Mouse (Mus musculus): Measurements from ENCODE around the gene Ophn1. TPM values are rescaled to one million over a fixed set of nuclear protein-coding genes. Genes with fewer than 3 reads are reported as not detected.

Gene Ophn1
- polyA plus RNA-seq (2015; fragmentation: Nextera tagmentation; extraction: Ambion mirVana): 8.4 and 8.7 TPM in 2 replicates

DNA sequence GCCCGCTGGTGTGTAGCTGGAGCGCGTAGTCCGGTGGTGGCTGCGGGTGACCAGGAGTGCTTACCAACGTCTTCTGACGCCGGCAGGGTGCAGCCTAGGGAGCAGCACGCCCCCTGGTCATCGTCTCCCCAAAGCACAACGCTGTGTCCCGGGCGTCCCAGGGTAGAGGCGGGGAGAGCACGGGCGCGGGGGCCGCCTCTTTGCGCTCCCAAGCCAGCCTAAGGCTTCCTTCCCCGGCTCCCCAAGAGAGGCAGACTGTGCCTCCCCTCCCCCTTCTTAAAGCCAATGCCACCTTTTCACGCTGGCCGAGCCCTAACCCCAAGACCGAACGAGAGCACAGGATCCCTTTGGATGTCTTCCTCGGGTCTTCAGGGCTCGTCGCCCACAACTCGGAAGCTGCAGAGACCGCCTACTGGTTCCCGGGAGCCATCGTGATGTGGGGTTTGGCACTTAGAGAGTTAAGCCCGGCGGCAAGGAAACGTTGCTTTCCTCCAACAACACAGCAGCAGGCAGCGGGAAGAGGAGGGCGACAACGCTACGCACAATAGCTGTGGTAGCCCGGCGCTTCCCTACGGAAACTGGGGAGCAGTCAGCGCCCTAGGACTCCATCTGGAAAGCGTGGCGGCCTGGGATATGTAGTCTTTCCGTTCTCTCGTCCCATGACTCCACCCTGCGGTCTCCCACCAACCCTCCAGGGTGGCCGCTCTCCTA is at the start of gene Ophn1:
Ophn1 (minus strand) TSS at position 620 of the 711 bp plus-strand sequence.
- 0 out of 2 replicates have a peak, but pooled peaks cover 13% of the 10 kb centered on the region for H3K27me3 ChIP-seq (replicated peaks)
- H3K4me2 ChIP-seq: peak within 1 kb of the TSS; percentile 73
- peak within 1 kb of the TSS; percentile 72 for H3K9ac ChIP-seq
- H3K27ac ChIP-seq (replicated peaks): peak within 1 kb of the TSS; percentile 66
- peak within 1 kb of the TSS; percentile 60 for H3K4me3 ChIP-seq
- peak; percentile 73 for ATAC-seq (ENCODE audit: extremely low read depth, insufficient number of reproducible peaks, low FRiP score, low TSS enrichment)
- H3K4me1 ChIP-seq: no peaks in the 10 kb centered on the region
- 12% methylated on average over 44 of the region's 48 CpGs for WGBS
- H3K9me3 ChIP-seq: no peaks in the 10 kb centered on the region
- no peaks in the 10 kb centered on the region for H3K36me3 ChIP-seq

DNA sequence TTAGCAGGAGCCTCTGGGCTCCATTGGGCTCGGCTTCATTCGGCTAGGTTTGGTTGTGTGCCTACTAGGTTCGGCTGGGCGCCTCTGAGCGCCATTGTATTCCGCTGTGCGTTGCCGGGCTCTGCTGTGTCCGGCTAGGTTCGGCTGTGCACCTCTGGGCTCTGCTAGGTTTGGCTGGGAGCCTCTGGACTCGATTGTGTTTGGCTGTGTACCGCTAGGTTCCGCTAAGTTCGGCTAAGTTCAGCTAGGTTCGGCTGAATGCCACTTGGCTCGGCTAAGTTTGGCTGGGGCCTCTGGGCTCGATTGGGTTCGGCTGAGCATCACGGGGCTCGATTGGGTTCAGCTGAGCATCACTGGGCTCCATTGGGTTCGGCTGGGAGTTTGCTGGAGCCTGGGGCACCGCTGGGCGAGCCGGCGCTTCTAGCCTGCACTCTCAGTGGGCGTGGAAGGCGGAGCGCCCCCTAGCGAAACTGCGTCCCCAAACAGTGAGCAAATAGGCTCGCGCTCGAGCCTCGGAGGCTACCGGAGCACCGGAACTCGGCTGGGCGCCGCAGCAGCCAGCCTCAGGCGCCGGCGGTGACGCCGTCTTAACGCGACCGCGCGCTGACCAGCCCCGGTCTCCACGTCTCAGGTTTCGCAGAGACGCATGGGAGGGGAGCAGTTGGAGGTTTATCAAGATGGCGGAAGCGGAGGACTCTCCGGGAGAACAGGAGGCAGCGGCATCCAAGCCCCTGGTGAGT is 46.9 kb upstream of the Ophn1 start:
- ATAC-seq (ENCODE audit: extremely low read depth, insufficient number of reproducible peaks, low FRiP score, low TSS enrichment): peak; percentile 82
- peak overlapping the region; percentile 86 for H3K9ac ChIP-seq
- no peaks in the 10 kb centered on the region for H3K27me3 ChIP-seq (replicated peaks)
- 15% methylated on average over 57 of the region's 57 CpGs for WGBS
- peak overlapping the region; percentile 96 for H3K27ac ChIP-seq (replicated peaks)
- H3K4me1 ChIP-seq: peaks cover 12% of the 10 kb centered on the region
- no peaks in the 10 kb centered on the region for H3K9me3 ChIP-seq
- peak overlapping the region; percentile 72 for H3K4me3 ChIP-seq
- peaks cover 12% of the 10 kb centered on the region for H3K36me3 ChIP-seq
- H3K4me2 ChIP-seq: peak overlapping the region; percentile 72

DNA sequence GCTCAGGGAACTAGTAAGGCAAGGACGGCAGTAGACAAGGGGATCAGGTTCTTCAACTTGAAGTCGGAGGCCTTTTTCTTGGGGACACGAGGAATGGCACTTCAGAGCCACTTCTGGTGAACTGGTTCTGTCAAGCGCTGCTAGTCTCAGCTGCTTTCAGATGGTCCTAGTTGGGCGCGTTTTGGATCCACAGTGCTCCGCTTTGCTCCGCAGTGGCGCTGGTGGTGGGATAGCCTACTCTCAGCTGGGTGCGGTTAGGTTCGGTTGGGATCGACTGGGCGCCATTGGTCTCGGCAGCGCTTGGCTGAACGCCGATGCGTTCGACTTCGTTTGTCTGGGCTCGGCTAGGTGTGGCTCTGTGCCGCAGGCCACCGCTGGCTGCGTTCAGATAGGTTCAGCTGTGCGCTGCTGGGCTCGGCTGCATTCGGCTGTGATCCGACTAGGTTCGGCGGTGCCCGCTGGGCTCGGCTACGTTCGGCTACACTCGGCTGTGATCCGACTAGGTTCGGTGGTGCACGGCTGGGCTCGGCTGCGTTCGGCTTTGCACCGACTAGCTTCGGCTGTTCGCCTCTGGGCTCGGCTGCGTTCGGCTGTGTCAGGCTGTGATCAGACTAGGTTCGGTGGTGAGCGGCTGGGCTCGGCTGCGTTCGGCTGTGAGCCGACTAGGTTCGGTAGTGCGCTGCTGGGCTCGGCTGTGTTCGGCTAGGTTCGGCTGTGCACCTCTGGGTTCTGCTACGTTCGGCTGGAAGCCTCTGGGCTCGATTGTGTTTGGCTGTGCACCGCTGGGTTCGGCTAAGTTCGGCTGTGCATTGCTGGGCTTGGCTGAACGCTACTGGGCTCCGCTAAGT is 46.1 kb upstream of the Ophn1 start:
- Histone ChIP-seq H3K9me3 (no peaks in the 10 kb centered on the region), H3K27me3 (replicated peaks) (no peaks in the 10 kb centered on the region), H3K4me1 (peaks cover 12% of the 10 kb centered on the region), H3K9ac (peak overlapping the region; percentile 86), H3K27ac (replicated peaks) (peak overlapping the region; percentile 96), H3K36me3 (peaks cover 4% of the 10 kb centered on the region; the same call in 1 of the 2 replicates), H3K4me2 (peak overlapping the region; percentile 72), H3K4me3 (peak overlapping the region; percentile 72)
- peak; percentile 76 for ATAC-seq (ENCODE audit: extremely low read depth, insufficient number of reproducible peaks, low FRiP score, low TSS enrichment)
- WGBS: 13% methylated on average over 66 of the region's 66 CpGs

DNA sequence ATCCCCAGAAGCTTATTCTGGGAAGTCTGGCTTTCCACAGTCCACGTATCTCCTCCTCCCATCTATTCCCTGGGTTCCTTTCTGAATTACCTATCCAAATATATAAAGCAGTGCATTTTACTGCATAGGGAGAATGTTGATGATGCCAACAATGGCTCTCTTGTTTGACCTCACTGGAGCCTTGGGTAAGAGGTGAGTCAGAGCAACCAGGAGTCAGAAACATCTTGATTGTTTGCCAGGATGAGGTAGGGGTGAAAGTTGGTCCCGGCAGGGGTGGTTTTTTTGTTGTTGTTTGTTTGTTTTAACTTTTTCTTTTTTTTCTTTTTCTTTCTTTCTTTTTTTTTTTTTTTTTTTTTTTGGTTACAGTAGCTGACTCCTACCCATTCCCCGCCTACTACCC is 45.3 kb upstream of the Ophn1 start, which contains the start of gene Yipf6:
Yipf6 (plus strand) TSS at position 216 of the 400 bp plus-strand sequence.
- no peaks in the 10 kb centered on the region for H3K27me3 ChIP-seq (replicated peaks)
- H3K9me3 ChIP-seq: no peaks in the 10 kb centered on the region
- H3K4me2 ChIP-seq: peak within 1 kb of the TSS; percentile 72
- peak within 1 kb of the TSS; percentile 72 for H3K4me3 ChIP-seq
- H3K27ac ChIP-seq (replicated peaks): peak within 1 kb of the TSS; percentile 96
- ATAC-seq (ENCODE audit: extremely low read depth, insufficient number of reproducible peaks, low FRiP score, low TSS enrichment): no peak
- H3K36me3 ChIP-seq: no peaks in the 10 kb centered on the region
- 58% methylated on average over 3 of the region's 3 CpGs for WGBS
- H3K4me1 ChIP-seq: peaks cover 12% of the 10 kb centered on the region
- peak within 1 kb of the TSS; percentile 86 for H3K9ac ChIP-seq

DNA sequence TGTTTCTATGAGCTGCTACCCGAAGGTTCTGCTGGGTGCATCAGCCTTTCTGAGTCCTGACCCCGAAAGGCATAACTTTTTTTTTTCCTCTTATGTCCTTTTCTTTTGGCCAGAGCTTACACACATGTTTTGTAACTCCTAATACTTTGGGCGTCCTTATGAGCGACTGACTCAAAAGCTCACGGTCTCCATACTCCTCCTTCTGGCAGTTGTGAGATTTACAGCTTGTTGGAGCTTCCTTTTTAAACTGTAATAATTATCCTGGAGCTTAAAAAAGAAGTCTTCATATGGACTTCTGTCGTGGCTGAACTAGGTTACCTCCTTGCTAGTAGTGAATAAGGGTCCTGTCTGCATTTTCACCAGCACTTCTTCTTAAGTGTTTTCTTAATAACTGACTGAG is 28.6 kb upstream of the Ophn1 start:
- no peak overlapping the region for H3K4me3 ChIP-seq
- no peak overlapping the region for H3K9ac ChIP-seq
- H3K36me3 ChIP-seq: no peaks in the 10 kb centered on the region
- H3K4me2 ChIP-seq: no peak overlapping the region
- no peaks in the 10 kb centered on the region for H3K9me3 ChIP-seq
- 0 out of 2 replicates have a peak, but pooled peaks cover 3% of the 10 kb centered on the region for H3K27me3 ChIP-seq (replicated peaks)
- no peak overlapping the region for H3K27ac ChIP-seq (replicated peaks)
- WGBS: 14% methylated on average over 6 of the region's 6 CpGs
- 0 out of 2 replicates have a peak, but pooled peaks cover 3% of the 10 kb centered on the region for H3K4me1 ChIP-seq
- no peak for ATAC-seq (ENCODE audit: extremely low read depth, insufficient number of reproducible peaks, low FRiP score, low TSS enrichment)

DNA sequence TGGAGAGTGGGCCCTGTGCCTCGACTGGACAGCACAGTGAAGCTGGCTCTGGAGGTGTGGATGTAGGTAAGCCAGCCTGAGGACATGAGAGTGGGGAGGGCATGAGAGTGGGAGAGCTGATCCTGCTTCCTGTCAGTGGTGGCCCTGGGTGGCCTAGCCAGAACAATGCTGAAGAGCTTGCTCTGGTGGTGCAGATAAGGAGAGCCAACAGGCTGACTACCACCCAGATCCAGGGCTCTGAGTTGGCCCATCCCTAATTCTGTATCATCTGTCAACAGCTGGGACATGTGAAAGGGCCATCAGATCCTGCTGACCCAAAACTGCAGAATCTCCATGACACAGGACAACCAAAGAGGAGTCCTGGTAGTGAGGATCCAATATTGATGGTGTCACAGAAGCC is 18.1 kb upstream of the Ophn1 start:
- 50% methylated on average over 1 of the region's 1 CpGs for WGBS
- H3K4me3 ChIP-seq: no peak overlapping the region
- peaks cover 3% of the 10 kb centered on the region; the same call in 1 of the 2 replicates for H3K27me3 ChIP-seq (replicated peaks)
- no peak overlapping the region for H3K9ac ChIP-seq
- H3K4me2 ChIP-seq: no peak overlapping the region
- ATAC-seq (ENCODE audit: extremely low read depth, insufficient number of reproducible peaks, low FRiP score, low TSS enrichment): no peak
- H3K4me1 ChIP-seq: no peaks in the 10 kb centered on the region
- no peak overlapping the region for H3K27ac ChIP-seq (replicated peaks)
- no peaks in the 10 kb centered on the region for H3K9me3 ChIP-seq
- H3K36me3 ChIP-seq: no peaks in the 10 kb centered on the region

DNA sequence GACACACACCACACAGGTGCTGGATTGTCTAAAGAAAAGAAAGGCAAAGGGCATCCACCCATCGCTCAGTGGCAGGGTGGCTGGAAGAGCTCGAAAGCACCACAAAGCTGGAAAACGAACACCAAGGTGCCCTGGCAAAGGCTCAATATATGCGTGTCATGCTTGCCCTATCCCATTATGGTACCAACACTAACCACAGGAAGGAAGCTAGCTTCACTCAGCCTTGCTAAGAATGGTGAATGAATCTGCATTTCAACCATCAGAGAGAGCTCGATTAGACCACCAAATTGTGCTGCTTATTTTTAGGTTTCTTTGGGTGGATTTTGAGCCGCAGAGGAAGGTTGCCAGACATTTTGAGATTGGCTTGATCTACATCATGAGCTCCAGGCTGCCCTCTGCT is 13.4 kb upstream of the Ophn1 start:
- ATAC-seq (ENCODE audit: extremely low read depth, insufficient number of reproducible peaks, low FRiP score, low TSS enrichment): no peak
- H3K27me3 ChIP-seq (replicated peaks): 0 out of 2 replicates have a peak, but pooled peaks cover 3% of the 10 kb centered on the region
- no peaks in the 10 kb centered on the region for H3K4me1 ChIP-seq
- no peaks in the 10 kb centered on the region for H3K9me3 ChIP-seq
- H3K27ac ChIP-seq (replicated peaks): no peak overlapping the region
- 74% methylated on average over 6 of the region's 6 CpGs for WGBS
- H3K9ac ChIP-seq: no peak overlapping the region
- no peak overlapping the region for H3K4me2 ChIP-seq
- no peaks in the 10 kb centered on the region for H3K36me3 ChIP-seq
- no peak overlapping the region for H3K4me3 ChIP-seq

DNA sequence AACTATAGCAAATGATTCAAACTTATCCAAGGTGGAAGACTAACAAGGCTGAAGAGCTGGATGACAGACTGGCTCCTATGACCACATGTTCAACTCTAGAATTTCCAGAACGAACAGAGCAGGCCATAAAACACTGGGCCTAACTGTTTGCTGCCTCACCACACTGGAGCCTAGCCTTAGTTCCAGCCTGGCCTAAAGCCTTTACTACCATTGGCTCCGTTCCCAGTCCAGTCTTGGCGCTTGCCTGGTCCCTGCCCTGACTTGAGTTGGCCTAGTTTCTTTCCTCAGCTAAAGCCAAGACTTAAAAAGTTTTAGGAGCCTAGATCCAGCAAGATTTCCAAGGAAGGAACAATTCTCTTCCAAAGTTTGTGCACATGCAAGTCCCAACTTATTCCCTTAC is 7.5 kb upstream of the Ophn1 start:
- no peak overlapping the region for H3K4me2 ChIP-seq
- H3K9me3 ChIP-seq: no peaks in the 10 kb centered on the region
- WGBS: 70% methylated on average over 3 of the region's 3 CpGs
- ATAC-seq (ENCODE audit: extremely low read depth, insufficient number of reproducible peaks, low FRiP score, low TSS enrichment): no peak
- H3K27ac ChIP-seq (replicated peaks): no peak overlapping the region
- H3K9ac ChIP-seq: no peak overlapping the region
- no peaks in the 10 kb centered on the region for H3K36me3 ChIP-seq
- no peaks in the 10 kb centered on the region for H3K27me3 ChIP-seq (replicated peaks)
- H3K4me3 ChIP-seq: no peak overlapping the region
- H3K4me1 ChIP-seq: no peaks in the 10 kb centered on the region

DNA sequence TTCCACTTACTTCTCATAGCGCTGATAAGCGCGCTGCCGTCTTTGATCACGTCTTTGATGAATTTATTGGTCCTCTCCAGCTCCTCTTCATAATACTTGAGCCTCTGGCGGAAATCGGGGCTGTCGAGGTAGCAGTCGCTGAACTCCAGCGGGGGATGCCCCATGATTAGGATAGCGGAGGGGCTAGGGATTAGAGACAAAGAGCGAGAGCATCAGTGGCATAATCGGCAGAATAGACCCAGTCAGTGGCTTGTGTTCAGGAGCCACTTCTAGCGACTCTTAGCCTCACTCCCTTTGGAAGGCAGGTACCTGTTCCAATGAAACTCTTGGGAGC is 786 bp downstream of the Ophn1 start:
- Histone ChIP-seq H3K27ac (replicated peaks) (peak overlapping the region; percentile 66), H3K9ac (peak overlapping the region; percentile 72), H3K36me3 (no peaks in the 10 kb centered on the region), H3K4me1 (no peaks in the 10 kb centered on the region), H3K4me3 (peak overlapping the region; percentile 60), H3K9me3 (no peaks in the 10 kb centered on the region), H3K27me3 (replicated peaks) (0 out of 2 replicates have a peak, but pooled peaks cover 13% of the 10 kb centered on the region), H3K4me2 (peak overlapping the region; percentile 73)
- ATAC-seq (ENCODE audit: extremely low read depth, insufficient number of reproducible peaks, low FRiP score, low TSS enrichment): no peak
- WGBS: 13% methylated on average over 14 of the region's 14 CpGs

DNA sequence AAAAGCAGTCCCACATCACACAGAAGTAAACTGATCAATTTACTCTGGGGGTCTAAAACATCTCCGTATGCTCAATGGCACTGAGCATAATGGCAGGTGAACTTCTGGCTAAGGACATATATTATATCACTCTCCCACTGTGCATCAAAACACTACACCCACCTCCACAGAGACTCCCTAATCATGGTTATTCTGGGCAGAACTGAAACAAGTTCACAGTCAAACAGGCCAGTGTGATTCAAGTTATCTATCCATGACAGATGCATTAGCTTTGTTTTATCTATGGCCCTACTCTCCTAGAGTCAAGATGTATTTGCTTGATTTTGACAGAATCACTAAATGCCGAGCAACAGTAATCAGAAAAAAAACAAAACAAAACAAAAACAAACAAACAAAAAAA is 8.8 kb downstream of the Ophn1 start:
- no peaks in the 10 kb centered on the region for H3K9me3 ChIP-seq
- H3K36me3 ChIP-seq: no peaks in the 10 kb centered on the region
- H3K27ac ChIP-seq (replicated peaks): no peak overlapping the region
- H3K27me3 ChIP-seq (replicated peaks): no peaks in the 10 kb centered on the region; the same call in 1 of the 2 replicates
- no peak overlapping the region for H3K4me3 ChIP-seq
- 82% methylated on average over 2 of the region's 2 CpGs for WGBS
- H3K4me1 ChIP-seq: no peaks in the 10 kb centered on the region
- no peak for ATAC-seq (ENCODE audit: extremely low read depth, insufficient number of reproducible peaks, low FRiP score, low TSS enrichment)
- H3K9ac ChIP-seq: no peak overlapping the region
- no peak overlapping the region for H3K4me2 ChIP-seq

DNA sequence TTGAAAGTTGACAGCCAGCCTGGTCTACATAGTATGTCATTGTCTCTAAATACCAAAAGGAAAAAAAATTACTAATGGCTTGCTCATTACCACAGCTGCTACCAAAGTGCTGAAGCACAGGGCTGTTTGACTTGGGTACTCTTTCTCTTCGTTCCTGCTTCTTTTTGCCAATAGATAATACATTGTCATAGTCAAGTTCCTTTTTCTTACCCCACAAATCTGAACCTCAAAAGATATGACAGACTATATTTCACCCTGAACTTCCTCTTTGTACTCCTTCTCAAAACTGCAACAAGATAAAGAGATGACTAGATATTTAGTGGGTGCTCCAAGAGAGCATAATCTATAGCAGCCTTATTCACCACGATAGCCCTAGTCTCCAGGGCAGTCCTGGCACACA is 9.7 kb downstream of the Ophn1 start:
- 66% methylated on average over 2 of the region's 2 CpGs for WGBS
- H3K4me1 ChIP-seq: no peaks in the 10 kb centered on the region
- no peaks in the 10 kb centered on the region for H3K36me3 ChIP-seq
- H3K27me3 ChIP-seq (replicated peaks): no peaks in the 10 kb centered on the region; the same call in 1 of the 2 replicates
- H3K27ac ChIP-seq (replicated peaks): no peak overlapping the region
- no peak overlapping the region for H3K4me2 ChIP-seq
- ATAC-seq (ENCODE audit: extremely low read depth, insufficient number of reproducible peaks, low FRiP score, low TSS enrichment): no peak
- H3K4me3 ChIP-seq: no peak overlapping the region
- no peaks in the 10 kb centered on the region for H3K9me3 ChIP-seq
- no peak overlapping the region for H3K9ac ChIP-seq

Measured in heart, embryonic 13.5 days (tissue).